Mouse (Mus musculus) MEL (cell line): ENCODE data around the gene Cnot4.
A peak's percentile ranks its signal among the peaks of the same experiment; 100 is the strongest.
"Not testable (repeated sequence)": the region's sequence is repeated elsewhere in the genome, so short reads cannot be mapped to it uniquely, and the experiment has no call there.

ENCODE experiments used
- CHD1 ChIP-seq: IDR thresholded peaks from 2 replicates; pipeline ENCODE4 v1.6.1; 2012; ENCODE audit warnings: low read depth, mild to moderate bottlenecking, inconsistent platforms, low read length, improper control_type of control experiment
- CTCF ChIP-seq, 3 experiments: IDR thresholded peaks in 2 of 3; conservative IDR thresholded peaks in 1 of 3; 2 replicates each; pipeline ENCODE4 v1.5.1; 2011 to 2012; ENCODE audit warnings: low read length in 3 of 3, low read depth in 2 of 3, mild to moderate bottlenecking in 2 of 3, improper control_type of control experiment in 1 of 3, inconsistent platforms in 1 of 3, mixed read lengths in 1 of 3, moderate library complexity in 1 of 3; ENCODE audit not compliant: control insufficient read depth in 1 of 3, insufficient read depth in 1 of 3, poor library complexity in 1 of 3, severe bottlenecking in 1 of 3
- EP300 ChIP-seq, 2 experiments: IDR thresholded peaks; 2 replicates each; pipeline ENCODE4 v1.6.1; 2011; ENCODE audit warnings: improper control_type of control experiment in 2 of 2, low read length in 2 of 2, low read depth in 1 of 2, mild to moderate bottlenecking in 1 of 2
- GATA1 ChIP-seq: IDR thresholded peaks from 2 replicates; pipeline ENCODE4 v1.6.1; 2011; ENCODE audit warnings: low read depth, low read length, improper control_type of control experiment
- JUND ChIP-seq: IDR thresholded peaks from 2 replicates; pipeline ENCODE4 v1.6.1; 2011; ENCODE audit warnings: low read depth, mild to moderate bottlenecking, improper control_type of control experiment, low read length
- KAT2A ChIP-seq: conservative IDR thresholded peaks from 2 replicates; pipeline ENCODE4 v1.6.1; 2012; ENCODE audit warnings: low read depth, low read length, improper control_type of control experiment, inconsistent platforms
- MAFK ChIP-seq: IDR thresholded peaks from 2 replicates; pipeline ENCODE4 v1.6.1; 2011; ENCODE audit warnings: low read depth, mild to moderate bottlenecking, low read length, improper control_type of control experiment, borderline replicate concordance
- MAX ChIP-seq: IDR thresholded peaks from 2 replicates; pipeline ENCODE4 v1.6.1; 2011; ENCODE audit warnings: low read length, improper control_type of control experiment
- POLR2A ChIP-seq, 2 experiments: IDR thresholded peaks; 2 replicates each; pipeline ENCODE4 v1.6.1; 2011 to 2012; ENCODE audit warnings: low read length in 2 of 2, mild to moderate bottlenecking in 2 of 2, control low read depth in 1 of 2, improper control_type of control experiment in 1 of 2, low read depth in 1 of 2, moderate library complexity in 1 of 2; ENCODE audit not compliant: control insufficient read depth in 1 of 2, insufficient read depth in 1 of 2, poor library complexity in 1 of 2
- POLR2AphosphoS2 ChIP-seq: IDR thresholded peaks from 2 replicates; pipeline ENCODE4 v1.6.1; 2011; ENCODE audit warnings: low read length, improper control_type of control experiment
- TAL1 ChIP-seq: IDR thresholded peaks from 2 replicates; pipeline ENCODE4 v1.6.1; 2012; ENCODE audit warnings: mild to moderate bottlenecking, inconsistent platforms, low read length, moderate library complexity, mixed read lengths
- TBP ChIP-seq: IDR thresholded peaks from 2 replicates; pipeline ENCODE4 v1.8.0; 2011; ENCODE audit warnings: low read depth, low read length, improper control_type of control experiment
- USF1 ChIP-seq: IDR thresholded peaks from 2 replicates; pipeline ENCODE4 v1.6.1; 2014; ENCODE audit warnings: low read depth, mild to moderate bottlenecking, inconsistent platforms, low read length, improper control_type of control experiment, moderate library complexity

DNA sequence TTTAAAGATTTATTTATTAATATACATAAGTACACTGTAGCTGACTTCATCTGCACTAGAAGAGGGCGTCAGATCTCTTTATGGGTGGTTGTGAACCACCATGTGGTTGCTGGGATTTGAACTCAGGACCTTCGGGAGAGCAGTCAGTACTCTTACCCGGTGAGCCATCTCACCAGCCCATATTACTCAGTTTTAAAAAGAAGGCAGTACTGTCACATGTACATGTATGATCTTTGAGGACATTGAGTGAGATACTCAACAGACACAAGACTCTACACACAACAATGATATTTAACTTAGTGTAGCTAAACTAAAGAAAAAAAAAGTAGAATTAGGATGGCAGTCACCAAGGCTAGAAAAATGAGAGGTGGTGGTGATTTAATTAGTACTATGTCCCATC, 45.8 kb upstream of the Cnot4 start:
- not testable (repeated sequence) for TF ChIP-seq CTCF (IDR thresholded peaks at IDR 0.05 in 2 of 3, conservative IDR thresholded peaks at IDR 0.05 in 1 of 3; ENCODE audit: control insufficient read depth in 1 of 3, insufficient read depth in 1 of 3, low read depth in 2 of 3, low read length in 3 of 3, poor library complexity in 1 of 3, severe bottlenecking in 1 of 3); JUND; GATA1; POLR2A (IDR thresholded peaks at IDR 0.05; ENCODE audit: control insufficient read depth in 1 of 2, insufficient read depth in 1 of 2, low read depth in 1 of 2, low read length in 2 of 2, poor library complexity in 1 of 2); CHD1; MAX; KAT2A; TAL1; EP300 (IDR thresholded peaks at IDR 0.05; ENCODE audit: low read depth in 1 of 2, low read length in 2 of 2); MAFK; POLR2AphosphoS2; USF1
- peak; percentile 92 for TF ChIP-seq TBP
